ENCODE assay signal across 33 mouse cellular contexts in genomic region chr5:144085696-144086095, GRCm38 (mm10). TPM values are rescaled to one million over a fixed set of nuclear protein-coding genes. Genes with fewer than 3 reads are reported as not detected.
DNase-seq lines count a peak whose midpoint lies in the region; ATAC-seq lines count a peak whose summit lies in the region.
"Had no signal": no experiment of that assay in that cellular context is flagged by ENCODE, and none has a peak within 500 bp of the region (broad histone marks: within the 10 kb centered on the region; RNA-seq: fewer than 3 reads in every experiment).

No protein-coding gene starts in this region.

- H3K4me2 ChIP-seq in kidney, embryonic 16.5 days (replicated peaks; ENCODE audit: low read depth, low read length) = no peak overlapping the region
- H3K4me2 ChIP-seq: embryonic facial prominence, embryonic 15.5 days; forebrain, embryonic 12.5 days; heart, embryonic 15.5 days; liver, embryonic 12.5 days; midbrain, embryonic 11.5 days; neural tube, embryonic 12.5 days had no signal

- no peak overlapping the region for H3K27ac ChIP-seq in kidney, embryonic 16.5 days (ENCODE audit: low read length)
- H3K27ac ChIP-seq: embryonic facial prominence, embryonic 10.5 days; embryonic facial prominence, embryonic 15.5 days; forebrain, embryonic 12.5 days; heart, embryonic 10.5 days; heart, embryonic 15.5 days; liver, embryonic 12.5 days; neural tube, embryonic 12.5 days had no signal

- 79% methylated on average over 6 of the region's 6 CpGs for WGBS in kidney, embryonic 16.5 days

- H3K4me3 ChIP-seq in kidney, embryonic 16.5 days (ENCODE audit: low read length) = no peak overlapping the region
- H3K4me3 ChIP-seq: embryonic facial prominence, embryonic 10.5 days; embryonic facial prominence, embryonic 15.5 days; forebrain, embryonic 12.5 days; heart, embryonic 10.5 days; heart, embryonic 15.5 days; liver, embryonic 12.5 days; myocyte; neural tube, embryonic 12.5 days had no signal

- no peaks in the 10 kb centered on the region for H3K9me3 ChIP-seq in kidney, embryonic 16.5 days (ENCODE audit: low read length)
- H3K9me3 ChIP-seq: embryonic facial prominence, embryonic 10.5 days; embryonic facial prominence, embryonic 15.5 days; heart, embryonic 10.5 days; heart, embryonic 15.5 days; liver, embryonic 12.5 days; neural tube, embryonic 12.5 days had no signal

- ATAC-seq in kidney, embryonic 16.5 days (ENCODE audit: low FRiP score, low TSS enrichment) = no peak
- no peak for ATAC-seq in CD4-positive, CD25-positive, alpha-beta regulatory T cell, adult 4 months
- ATAC-seq: forebrain, postnatal 0 days; hindbrain, embryonic 16.5 days; liver, embryonic 12.5 days; liver, postnatal 0 days; midbrain, embryonic 16.5 days had no signal

- H3K9ac ChIP-seq in kidney, embryonic 16.5 days (replicated peaks; ENCODE audit: low read length) = no peak overlapping the region
- H3K9ac ChIP-seq: embryonic facial prominence, embryonic 15.5 days; forebrain, embryonic 12.5 days; forebrain, postnatal 0 days; heart, embryonic 15.5 days; liver, embryonic 12.5 days; liver, postnatal 0 days; neural tube, embryonic 12.5 days had no signal

- no peaks in the 10 kb centered on the region for H3K36me3 ChIP-seq in kidney, embryonic 16.5 days (ENCODE audit: insufficient read depth, low read length)
- H3K36me3 ChIP-seq: embryonic facial prominence, embryonic 10.5 days; embryonic facial prominence, embryonic 15.5 days; forebrain, embryonic 12.5 days; heart, embryonic 10.5 days; heart, embryonic 15.5 days; liver, embryonic 12.5 days; neural tube, embryonic 12.5 days had no signal

- intact Hi-C loops in gastrocnemius, postnatal 36 days (cut with DNase I) = no loop called here

- no peaks in the 10 kb centered on the region for H3K27me3 ChIP-seq in kidney, embryonic 16.5 days (ENCODE audit: insufficient read depth, low read length)
- H3K27me3 ChIP-seq: embryonic facial prominence, embryonic 15.5 days; forebrain, embryonic 12.5 days; heart, embryonic 15.5 days; neural tube, embryonic 12.5 days had no signal

- H3K4me1 ChIP-seq in kidney, embryonic 16.5 days (ENCODE audit: insufficient read depth, low read length) = no peaks in the 10 kb centered on the region
- H3K4me1 ChIP-seq: embryonic facial prominence, embryonic 10.5 days; embryonic facial prominence, embryonic 15.5 days; forebrain, embryonic 12.5 days; heart, embryonic 10.5 days; heart, embryonic 15.5 days; liver, embryonic 12.5 days; neural tube, embryonic 12.5 days had no signal

- DNase-seq in kidney, adult 11 months = peak; percentile 86
- peak; percentile 52 for DNase-seq in ZHBTc4 (ENCODE audit: low read depth, low spot score)
- DNase-seq in kidney, postnatal 25 days = peak; percentile 63 to 90
- no peak for DNase-seq in gastrocnemius, postnatal 36 days
- DNase-seq in spleen, postnatal 14 days (ENCODE audit: low spot score in 2 of 2) = no peak
- DNase-seq: adrenal gland, postnatal 10 days; cerebellum, adult 8-10 months; cerebellum, postnatal 25 days; forebrain, postnatal 0 days; gastrocnemius, postnatal 10 days; heart, adult 11 months; layer of hippocampus, postnatal 36 days; left cerebral cortex, postnatal 4 days; liver, postnatal 0 days; lung, postnatal 36 days had no signal

RNA-seq across cellular contexts. Expression of gene Lmtk2, which starts 14.5 kb away (rescaled TPM):
- 5.6 and 6.5 TPM in 2 replicates for polyA plus RNA-seq in kidney, embryonic 16.5 days (2015; fragmentation: Nextera tagmentation; extraction: Ambion mirVana)
- total RNA-seq in gastrocnemius, postnatal 36 days (2021) = 10 to 100 TPM; 19.4 to 19.8 TPM
- 1 to 10 TPM; 3.7 to 3.9 TPM for polyA plus RNA-seq in CD4-positive, CD25-positive, alpha-beta regulatory T cell, adult 4 months (2017; shearing (Covaris generic))

RNA-seq across cellular contexts. Expression of gene Ocm, which starts 59.2 kb away (rescaled TPM):
- polyA plus RNA-seq in kidney, embryonic 16.5 days (2015; fragmentation: Nextera tagmentation; extraction: Ambion mirVana) = 3.2 and 5.6 TPM in 2 replicates
- total RNA-seq in gastrocnemius, postnatal 36 days (2021) = not detected
- polyA plus RNA-seq in CD4-positive, CD25-positive, alpha-beta regulatory T cell, adult 4 months (2017; shearing (Covaris generic)) = not detected
- total RNA-seq: adrenal gland, postnatal 10 days; forebrain, postnatal 0 days; gastrocnemius, postnatal 10 days; heart, postnatal 25 days; layer of hippocampus, postnatal 36 days; megakaryocyte, adult 5-6 weeks had no signal
- polyA plus RNA-seq: C2C12; embryonic facial prominence, embryonic 10.5 days; forebrain, embryonic 12.5 days; forebrain, postnatal 0 days; heart, embryonic 15.5 days; intestine, embryonic 14.5 days; limb, embryonic 14.5 days; liver, embryonic 12.5 days; liver, postnatal 0 days; midbrain, embryonic 11.5 days; midbrain, embryonic 16.5 days; myocyte had no signal

Comparison
In these comparisons a context has a peak if more than half of its experiments do, and no peak if none do; other contexts are left out.
1. DNase-seq: peak in kidney, adult 11 months (single experiment), ZHBTc4 (single experiment) and kidney, postnatal 25 days (2 of 2); none in gastrocnemius, postnatal 36 days (0 of 2) and spleen, postnatal 14 days (0 of 2).